Mouse (Mus musculus): ENCODE measurements around the gene C8a. TPM values are rescaled to one million over a fixed set of nuclear protein-coding genes. Genes with fewer than 3 reads are reported as not detected.

Gene C8a
- polyA plus RNA-seq, 1 experiment from 2014 or later: not detected

DNA sequence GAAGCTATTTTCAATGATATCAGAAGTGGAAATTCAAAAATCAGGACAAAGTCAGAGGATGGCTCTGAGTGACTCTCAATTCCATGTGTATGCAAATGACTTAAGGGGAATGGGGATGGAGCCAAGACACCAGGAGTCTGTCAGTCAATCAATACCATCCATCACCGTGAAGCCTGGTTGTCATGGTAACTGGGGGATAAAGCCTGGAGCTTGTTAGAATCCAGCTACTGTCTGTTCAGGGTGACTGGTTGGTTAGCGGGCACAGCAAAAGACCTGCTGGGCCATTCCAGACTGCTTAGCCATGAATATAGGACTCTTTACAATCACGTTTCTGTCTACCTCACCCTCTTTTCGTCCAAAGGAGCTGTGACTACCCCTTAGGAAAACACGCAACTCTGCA is 41.1 kb downstream of the C8a start:
- no peak overlapping the region for H3K9ac ChIP-seq
- peak; percentile 81 for ATAC-seq (ENCODE audit: low read depth)
- H3K4me3 ChIP-seq: no peak overlapping the region
- H3K9me3 ChIP-seq: no peaks in the 10 kb centered on the region
- H3K4me2 ChIP-seq: no peak overlapping the region
- H3K27me3 ChIP-seq: no peaks in the 10 kb centered on the region
- no peaks in the 10 kb centered on the region for H3K36me3 ChIP-seq
- 14% methylated on average over 5 of the region's 5 CpGs for WGBS
- H3K4me1 ChIP-seq (replicated peaks): peaks cover 18% of the 10 kb centered on the region
- peak overlapping the region; percentile 2; the same call in 1 of the 2 replicates for H3K27ac ChIP-seq (replicated peaks)

DNA sequence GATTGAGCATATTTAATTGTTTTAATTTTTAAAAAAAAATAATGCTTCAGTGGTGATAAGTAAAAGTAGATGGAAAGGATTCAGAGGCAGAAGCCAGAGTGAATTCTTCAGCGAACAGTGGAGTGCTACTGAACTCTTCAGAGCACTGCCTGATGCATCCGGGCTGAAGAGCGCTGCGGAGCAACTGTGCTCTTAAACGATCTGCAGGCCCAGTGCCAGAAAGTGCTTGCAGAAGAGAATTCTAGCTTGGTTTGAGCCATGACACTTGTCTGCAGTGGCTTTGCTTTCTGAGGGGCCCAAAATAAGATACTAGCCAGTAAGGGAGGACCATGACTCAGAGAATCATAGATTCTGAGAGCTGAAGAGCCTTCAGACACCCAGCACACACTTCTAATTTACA is 47.3 kb downstream of the C8a start:
- Histone ChIP-seq H3K9ac (no peak overlapping the region), H3K4me2 (no peak overlapping the region), H3K9me3 (no peaks in the 10 kb centered on the region), H3K4me1 (replicated peaks) (no peaks in the 10 kb centered on the region), H3K36me3 (no peaks in the 10 kb centered on the region), H3K27me3 (no peaks in the 10 kb centered on the region), H3K27ac (replicated peaks) (no peak overlapping the region), H3K4me3 (no peak overlapping the region)
- WGBS: 82% methylated on average over 5 of the region's 5 CpGs
- no peak for ATAC-seq (ENCODE audit: low read depth)

DNA sequence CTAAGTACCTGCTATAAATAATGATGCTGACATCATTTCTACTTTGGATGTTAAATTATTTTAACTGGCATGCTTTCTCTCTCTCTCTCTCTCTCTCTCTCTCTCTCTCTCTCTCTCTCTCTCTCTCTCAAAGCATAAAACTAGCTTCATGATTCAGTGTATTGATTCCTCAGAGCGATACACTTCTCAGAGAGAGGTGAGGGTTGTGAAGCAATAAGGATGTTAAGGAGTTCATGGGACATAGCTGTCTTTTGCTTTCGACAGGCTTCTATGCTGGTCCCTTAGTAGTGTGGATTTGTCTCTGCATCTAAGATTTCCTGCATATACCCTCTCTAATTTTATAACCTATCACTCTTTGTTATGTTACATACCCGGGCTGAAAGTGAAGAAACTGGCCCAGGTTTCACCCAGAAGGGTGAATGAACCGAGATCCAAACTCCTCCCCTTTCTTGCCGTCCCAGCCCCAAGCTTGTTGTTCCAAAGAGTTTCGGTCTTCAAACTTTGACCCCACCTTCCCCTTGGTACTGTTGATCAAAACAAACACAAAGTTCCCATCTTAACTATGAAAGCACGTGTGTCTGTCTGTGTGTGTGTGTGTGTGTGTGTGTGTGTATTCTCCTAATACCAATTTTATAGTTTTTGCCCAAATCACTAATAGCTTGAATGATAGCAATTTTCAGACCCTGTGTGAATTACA is 51.7 kb downstream of the C8a start:
- H3K27ac ChIP-seq (replicated peaks): no peak overlapping the region
- H3K27me3 ChIP-seq: no peaks in the 10 kb centered on the region
- no peak overlapping the region for H3K4me3 ChIP-seq
- H3K4me1 ChIP-seq (replicated peaks): no peaks in the 10 kb centered on the region
- H3K9ac ChIP-seq: no peak overlapping the region
- no peak overlapping the region for H3K4me2 ChIP-seq
- no peaks in the 10 kb centered on the region for H3K36me3 ChIP-seq
- H3K9me3 ChIP-seq: no peaks in the 10 kb centered on the region
- no peak for ATAC-seq (ENCODE audit: low read depth)
- 74% methylated on average over 7 of the region's 7 CpGs for WGBS

DNA sequence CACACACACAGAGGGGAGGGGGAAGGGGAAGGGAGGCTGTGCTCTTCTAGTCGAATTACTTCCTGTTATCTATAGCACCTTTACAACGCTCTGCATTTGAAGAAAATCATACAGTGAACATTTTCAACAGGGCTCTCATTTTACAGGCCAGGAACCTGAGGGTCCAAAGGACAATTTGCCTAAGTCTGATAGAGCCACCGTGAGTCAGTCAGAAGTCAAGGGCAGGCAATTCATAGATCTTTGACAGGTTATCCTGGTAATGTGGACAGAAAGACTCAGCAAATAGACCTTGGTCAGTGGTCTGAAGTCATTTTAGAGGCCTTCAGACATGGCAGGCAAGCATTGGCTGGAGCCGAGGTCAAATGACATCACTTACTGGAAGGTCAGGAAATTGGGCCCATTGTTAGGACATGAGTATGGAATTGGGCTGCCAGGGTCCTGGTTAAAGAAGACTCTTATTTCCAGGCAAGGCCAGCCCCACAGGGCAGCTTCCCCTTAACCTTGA is 52.5 kb downstream of the C8a start:
- ATAC-seq (ENCODE audit: low read depth): no peak
- Histone ChIP-seq H3K27me3 (no peaks in the 10 kb centered on the region), H3K36me3 (no peaks in the 10 kb centered on the region), H3K4me3 (no peak overlapping the region), H3K9me3 (no peaks in the 10 kb centered on the region), H3K4me2 (no peak overlapping the region), H3K9ac (no peak overlapping the region), H3K27ac (replicated peaks) (no peak overlapping the region), H3K4me1 (replicated peaks) (no peaks in the 10 kb centered on the region)
- WGBS: 83% methylated on average over 4 of the region's 4 CpGs

DNA sequence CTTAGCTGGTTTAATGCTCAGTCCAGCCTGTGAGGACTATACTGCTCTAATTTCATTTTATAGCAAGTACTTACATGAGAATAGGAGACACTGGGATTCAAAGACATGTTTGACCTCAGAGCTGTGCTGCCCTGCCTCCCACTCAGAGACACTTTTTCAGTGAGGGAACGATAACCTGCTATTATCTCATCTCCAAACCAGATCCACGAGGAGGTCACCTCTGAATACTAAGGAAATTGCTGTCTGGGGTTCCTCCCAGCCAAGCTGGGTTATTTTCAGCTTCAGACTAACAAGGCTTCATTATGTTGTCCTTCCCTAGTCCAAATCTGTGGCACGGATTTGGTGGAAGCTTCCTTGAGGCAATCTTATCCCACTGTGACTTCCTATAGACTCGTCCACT is 56.3 kb downstream of the C8a start:
- no peak overlapping the region for H3K4me2 ChIP-seq
- H3K36me3 ChIP-seq: no peaks in the 10 kb centered on the region
- H3K4me1 ChIP-seq (replicated peaks): no peaks in the 10 kb centered on the region
- H3K27me3 ChIP-seq: no peaks in the 10 kb centered on the region
- H3K4me3 ChIP-seq: no peak overlapping the region
- ATAC-seq (ENCODE audit: low read depth): no peak
- no peaks in the 10 kb centered on the region for H3K9me3 ChIP-seq
- 78% methylated on average over 4 of the region's 4 CpGs for WGBS
- H3K9ac ChIP-seq: no peak overlapping the region
- H3K27ac ChIP-seq (replicated peaks): no peak overlapping the region

DNA sequence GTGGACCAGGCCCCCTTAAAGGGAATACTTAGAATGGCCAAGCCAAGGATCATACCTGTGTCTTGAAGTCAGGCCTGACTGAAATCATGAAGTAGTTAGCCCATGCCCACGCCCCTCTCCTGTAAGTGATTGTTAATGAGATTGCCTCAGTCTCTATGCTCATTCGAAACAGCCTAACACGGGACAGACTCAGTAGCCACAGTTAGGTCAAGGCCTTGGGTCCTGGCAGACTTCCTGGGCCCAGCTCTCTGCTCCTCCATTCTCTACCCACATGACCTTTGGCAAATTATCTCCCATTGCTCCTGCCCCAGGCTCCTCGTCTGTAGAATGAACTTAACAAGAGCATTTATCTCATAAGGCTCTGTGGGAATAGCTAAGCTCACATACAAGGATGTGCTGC is 57.2 kb downstream of the C8a start:
- no peak overlapping the region for H3K27ac ChIP-seq (replicated peaks)
- H3K4me3 ChIP-seq: no peak overlapping the region
- ATAC-seq (ENCODE audit: low read depth): no peak
- no peaks in the 10 kb centered on the region for H3K36me3 ChIP-seq
- no peak overlapping the region for H3K4me2 ChIP-seq
- no peaks in the 10 kb centered on the region for H3K4me1 ChIP-seq (replicated peaks)
- no peaks in the 10 kb centered on the region for H3K27me3 ChIP-seq
- no peaks in the 10 kb centered on the region for H3K9me3 ChIP-seq
- 80% methylated on average over 4 of the region's 4 CpGs for WGBS
- no peak overlapping the region for H3K9ac ChIP-seq

DNA sequence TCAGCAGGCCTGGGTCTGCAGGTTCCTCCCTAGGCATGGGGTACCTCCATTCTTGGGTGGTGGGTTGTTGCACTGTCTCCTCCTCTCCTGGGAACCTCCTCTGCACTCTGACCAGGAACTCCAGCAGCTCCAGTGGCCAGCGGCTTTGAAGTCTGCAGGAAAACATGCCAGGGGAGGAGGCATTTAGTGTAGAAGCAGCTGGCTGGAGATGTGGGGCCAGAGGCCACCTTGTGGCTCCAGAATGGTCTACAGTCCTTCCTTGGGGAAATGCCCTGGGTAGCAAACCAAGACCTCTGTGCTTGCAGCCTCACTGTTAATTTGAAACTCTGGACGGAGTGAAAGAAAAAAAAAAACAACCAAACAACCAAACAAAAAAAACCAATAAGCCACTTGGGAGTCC is 58.7 kb downstream of the C8a start:
- no peaks in the 10 kb centered on the region for H3K27me3 ChIP-seq

DNA sequence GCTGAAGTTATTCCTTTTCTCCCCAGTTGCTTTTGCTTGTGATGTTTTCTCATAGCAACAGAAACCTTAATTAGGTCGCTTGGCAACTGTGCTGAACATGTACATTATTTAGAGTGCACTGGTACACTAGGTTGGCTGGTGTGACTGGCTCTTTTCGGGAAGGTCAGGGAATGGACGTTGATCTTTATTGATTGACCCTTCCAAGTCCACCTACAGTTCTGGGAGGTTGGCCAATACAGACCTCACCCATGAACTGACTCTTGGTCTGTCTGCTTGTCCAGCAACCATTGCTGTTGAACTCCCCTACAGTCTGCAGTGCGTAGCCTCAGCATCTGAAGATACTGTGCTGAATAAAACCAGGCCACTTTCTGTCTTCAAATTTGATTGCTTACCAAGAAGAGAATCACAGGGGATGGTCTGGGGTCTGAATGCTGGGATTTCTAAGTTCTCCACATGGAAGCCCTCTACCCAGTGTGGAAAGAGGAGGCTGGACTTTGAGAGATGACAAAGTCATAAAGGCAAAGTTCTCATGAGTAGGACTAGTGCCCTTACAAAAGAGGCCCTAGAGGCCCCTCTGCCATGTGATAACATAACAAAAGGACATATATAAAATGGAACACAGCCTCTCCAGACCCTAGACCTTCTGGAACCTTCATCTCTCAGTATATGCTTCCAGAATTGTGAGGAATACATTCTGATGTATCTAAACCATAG is 59.5 kb downstream of the C8a start:
- Histone ChIP-seq H3K36me3 (no peaks in the 10 kb centered on the region), H3K9me3 (no peaks in the 10 kb centered on the region), H3K27ac (replicated peaks) (no peak overlapping the region), H3K27me3 (no peaks in the 10 kb centered on the region), H3K4me3 (no peak overlapping the region), H3K4me1 (replicated peaks) (no peaks in the 10 kb centered on the region), H3K4me2 (no peak overlapping the region), H3K9ac (no peak overlapping the region)
- WGBS: 91% methylated on average over 4 of the region's 4 CpGs
- no peak for ATAC-seq (ENCODE audit: low read depth)

More for the DNA sequence above, 58.7 kb downstream of the C8a start:
- WGBS: 58% methylated on average over 2 of the region's 2 CpGs
- Histone ChIP-seq H3K27ac (replicated peaks) (no peak overlapping the region), H3K9me3 (no peaks in the 10 kb centered on the region), H3K4me1 (replicated peaks) (no peaks in the 10 kb centered on the region), H3K4me2 (no peak overlapping the region), H3K36me3 (no peaks in the 10 kb centered on the region), H3K9ac (no peak overlapping the region), H3K4me3 (no peak overlapping the region)
- no peak for ATAC-seq (ENCODE audit: low read depth)

DNA sequence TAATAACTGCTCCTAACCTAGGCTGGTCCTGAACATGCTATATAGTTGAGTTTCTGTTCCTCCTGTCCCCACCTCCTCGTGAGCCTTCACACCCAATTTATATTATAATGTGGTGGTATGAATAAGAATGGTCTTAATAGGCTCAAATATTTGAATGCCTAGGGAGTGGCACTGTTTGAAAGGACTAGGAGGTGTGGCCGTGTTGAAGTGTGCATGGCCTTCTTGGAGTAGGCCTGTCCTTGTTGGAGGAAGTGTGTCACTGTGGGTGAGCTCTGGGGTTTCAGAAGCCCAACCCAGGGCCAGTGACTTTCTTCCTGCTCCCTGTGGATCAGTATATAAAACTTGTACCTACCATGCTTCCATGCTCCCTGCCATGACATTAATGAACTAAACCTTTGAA is 62.6 kb downstream of the C8a start:
- Histone ChIP-seq H3K9me3 (no peaks in the 10 kb centered on the region), H3K27ac (replicated peaks) (no peak overlapping the region), H3K4me1 (replicated peaks) (peaks cover 12% of the 10 kb centered on the region; the same call in 1 of the 2 replicates), H3K9ac (no peak overlapping the region), H3K4me3 (no peak overlapping the region), H3K4me2 (no peak overlapping the region), H3K36me3 (no peaks in the 10 kb centered on the region), H3K27me3 (no peaks in the 10 kb centered on the region)
- WGBS: 62% methylated on average over 2 of the region's 2 CpGs
- no peak for ATAC-seq (ENCODE audit: low read depth)

DNA sequence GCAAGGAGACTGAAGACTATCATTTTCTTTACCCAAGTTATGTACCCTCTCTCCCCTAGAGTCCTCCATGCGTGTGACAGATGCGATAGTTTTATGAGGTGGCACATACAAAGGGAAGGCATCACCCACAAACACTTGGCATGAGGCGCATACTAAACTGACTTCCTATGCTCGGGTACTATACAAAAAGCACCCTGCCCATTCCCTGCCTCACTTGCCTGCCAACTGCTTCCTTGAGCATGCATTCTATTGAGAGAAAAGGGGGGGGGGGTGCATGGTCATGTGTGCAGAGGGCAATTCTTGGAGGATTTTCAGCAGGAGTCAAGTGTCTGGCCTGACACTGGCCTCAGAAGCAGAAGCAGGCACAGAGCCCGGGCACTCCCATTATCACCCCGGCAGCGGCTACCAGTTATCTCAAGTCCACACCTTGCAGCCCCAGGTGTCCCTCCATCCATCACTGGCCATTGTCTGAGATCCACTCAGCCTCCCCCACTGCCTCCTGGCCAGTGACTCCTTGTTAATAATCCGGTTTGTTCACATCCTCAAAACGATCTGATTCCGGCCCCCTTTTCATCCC is 65.4 kb downstream of the C8a start:
- no peak overlapping the region for H3K9ac ChIP-seq
- no peak overlapping the region for H3K4me3 ChIP-seq
- no peaks in the 10 kb centered on the region for H3K27me3 ChIP-seq
- H3K4me2 ChIP-seq: no peak overlapping the region
- WGBS: 60% methylated on average over 10 of the region's 10 CpGs
- no peaks in the 10 kb centered on the region for H3K36me3 ChIP-seq
- ATAC-seq (ENCODE audit: low read depth): peak; percentile 49
- no peaks in the 10 kb centered on the region for H3K9me3 ChIP-seq
- peaks cover 17% of the 10 kb centered on the region; the same call in 1 of the 2 replicates for H3K4me1 ChIP-seq (replicated peaks)
- no peak overlapping the region for H3K27ac ChIP-seq (replicated peaks)

DNA sequence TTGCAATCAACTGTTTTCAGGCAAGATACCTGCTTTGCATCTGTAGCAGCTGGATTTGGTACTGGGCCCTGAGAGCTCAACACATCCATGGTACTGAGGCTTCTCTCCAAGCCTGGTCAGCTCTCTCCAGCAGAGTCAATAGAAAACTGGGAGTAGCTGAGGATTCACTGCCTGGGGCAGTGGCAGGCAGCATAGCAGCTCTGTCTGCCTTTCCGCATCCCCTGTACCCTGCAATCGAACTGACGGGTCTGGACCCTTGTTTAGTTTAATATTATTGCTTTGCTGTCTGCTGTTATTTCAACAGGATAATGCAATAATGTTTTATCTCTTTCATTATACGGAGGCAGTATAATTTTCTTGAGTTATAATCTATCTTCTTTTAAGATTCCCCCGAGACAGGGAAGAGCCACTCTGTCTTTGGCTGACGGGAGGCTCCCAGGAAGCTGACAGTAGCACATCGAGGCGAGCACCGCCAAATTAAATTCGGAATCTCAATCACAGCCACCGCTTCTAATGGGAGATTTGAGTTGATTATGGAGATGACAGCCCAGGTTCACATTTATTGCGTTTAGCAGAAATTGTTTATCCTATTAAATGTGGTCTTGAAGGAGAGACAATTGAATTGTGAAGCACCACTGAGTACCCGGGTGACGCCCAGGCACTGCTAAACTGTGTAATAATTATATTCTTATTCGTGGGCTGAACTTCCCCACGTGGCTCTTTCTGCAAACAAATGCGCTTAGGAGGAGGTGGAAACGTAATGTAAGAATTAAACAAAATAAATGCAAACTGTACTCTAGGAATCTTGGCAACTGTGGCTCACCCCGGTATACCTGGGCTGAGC is 70.6 kb downstream of the C8a start:
- Histone ChIP-seq H3K9ac (no peak overlapping the region), H3K4me3 (no peak overlapping the region), H3K27me3 (no peaks in the 10 kb centered on the region), H3K36me3 (no peaks in the 10 kb centered on the region), H3K27ac (replicated peaks) (peak overlapping the region; percentile 66), H3K4me2 (no peak overlapping the region), H3K9me3 (no peaks in the 10 kb centered on the region), H3K4me1 (replicated peaks) (peaks cover 27% of the 10 kb centered on the region)
- peak; percentile 90 for ATAC-seq (ENCODE audit: low read depth)
- 39% methylated on average over 19 of the region's 19 CpGs for WGBS

DNA sequence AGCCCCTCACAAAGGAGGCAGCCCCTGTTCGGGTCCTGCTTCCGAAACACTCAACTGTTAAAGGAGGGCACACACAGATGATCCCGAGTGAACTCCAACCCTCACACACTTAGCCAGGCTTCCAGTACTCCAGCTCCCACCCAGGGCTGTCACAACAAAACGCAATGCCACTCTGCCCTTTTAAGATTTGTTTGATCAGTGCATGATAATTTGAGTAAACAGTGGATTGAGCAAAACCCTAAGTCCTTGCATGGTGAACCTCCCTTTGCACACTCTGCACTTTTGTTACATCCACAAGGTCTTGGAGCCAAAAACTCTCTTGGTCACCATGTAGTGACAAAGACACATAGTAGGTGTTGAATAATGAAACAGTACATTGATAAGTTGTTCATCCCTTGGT is 72.1 kb downstream of the C8a start:
- 90% methylated on average over 4 of the region's 4 CpGs for whole genome bisulfite sequencing
- no peak for ATAC-seq (ENCODE audit: low read depth)
- H3K4me2 ChIP-seq: no peak overlapping the region

More for the DNA sequence above, 72.1 kb downstream of the C8a start:
- Histone ChIP-seq H3K4me3 (no peak overlapping the region), H3K27me3 (no peaks in the 10 kb centered on the region), H3K9me3 (no peaks in the 10 kb centered on the region), H3K4me1 (replicated peaks) (peaks cover 20% of the 10 kb centered on the region), H3K9ac (no peak overlapping the region), H3K36me3 (no peaks in the 10 kb centered on the region), H3K27ac (replicated peaks) (no peak overlapping the region)
